Mouse (Mus musculus) T-helper 17 cell (primary cell): ENCODE data around the gene Tenm4.

Source experiments
- in situ Hi-C, 2 experiments: fragments of 300-600 bp; cut with MboI, MseI; formaldehyde crosslinking; loops; 1 replicate in 1 of 2; 2 replicates in 1 of 2; pipeline ENCODE4 v1.15.1; 2025; ENCODE audit warnings: high pct_unique_total_duplicates in 2 of 2

Tenm4 gene

DNA sequence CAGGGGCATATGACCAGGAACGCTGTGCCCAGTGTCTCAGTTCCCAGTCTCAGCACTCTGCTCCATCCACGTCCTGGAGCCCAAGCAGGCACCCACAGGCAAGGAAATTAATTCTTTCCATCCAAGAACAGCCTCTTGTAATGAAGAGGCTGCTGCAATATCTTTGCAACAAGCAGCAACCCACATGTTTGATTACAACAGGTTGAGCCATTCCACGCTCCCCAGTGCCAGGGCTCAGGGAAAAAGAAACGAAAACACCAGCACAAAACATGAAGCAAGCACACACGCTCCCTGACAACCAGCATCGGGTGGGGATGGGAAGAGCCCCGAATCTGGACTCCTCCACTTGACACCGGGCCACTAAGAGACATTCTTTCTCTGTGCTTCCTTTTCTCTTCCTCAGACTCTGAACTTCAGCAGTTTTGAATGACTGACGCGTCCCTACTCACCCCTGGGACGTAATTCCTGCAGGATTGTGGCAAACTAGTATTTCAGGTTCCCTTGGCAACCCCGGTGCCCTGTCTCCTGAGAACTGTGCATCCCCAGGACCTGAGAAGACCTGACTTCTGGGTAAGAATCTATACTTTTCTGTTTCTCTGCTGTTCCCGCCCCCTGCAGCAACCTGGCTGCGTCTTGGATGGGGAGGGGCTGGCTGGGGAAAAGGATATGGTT lies at the start of gene Tenm4:
Gene Tenm4 (plus strand): TSS at position 323 of the 672 bp plus-strand sequence.
- in situ Hi-C loops, result no loop called here

DNA sequence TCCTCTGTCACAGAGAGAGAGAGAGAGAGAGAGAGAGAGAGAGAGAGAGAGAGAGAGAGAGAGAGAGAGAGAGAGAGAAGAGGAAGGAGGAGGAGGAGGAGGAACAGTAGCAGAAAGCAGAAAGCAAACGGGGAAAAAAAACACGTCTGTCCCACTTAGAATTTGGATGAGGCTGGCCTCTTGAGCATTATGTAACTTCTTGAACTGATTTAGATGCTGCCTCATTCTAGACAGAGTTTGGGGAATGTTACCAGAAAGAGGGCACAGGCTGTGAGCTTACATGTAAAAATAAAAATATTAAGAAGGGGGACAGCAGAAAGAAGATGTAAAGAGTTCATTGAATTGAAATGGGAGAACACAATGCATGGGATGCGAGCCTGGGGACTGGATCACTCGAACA lies 40.3 kb upstream of the Tenm4 start:
- in situ Hi-C loops, result no loop called here

DNA sequence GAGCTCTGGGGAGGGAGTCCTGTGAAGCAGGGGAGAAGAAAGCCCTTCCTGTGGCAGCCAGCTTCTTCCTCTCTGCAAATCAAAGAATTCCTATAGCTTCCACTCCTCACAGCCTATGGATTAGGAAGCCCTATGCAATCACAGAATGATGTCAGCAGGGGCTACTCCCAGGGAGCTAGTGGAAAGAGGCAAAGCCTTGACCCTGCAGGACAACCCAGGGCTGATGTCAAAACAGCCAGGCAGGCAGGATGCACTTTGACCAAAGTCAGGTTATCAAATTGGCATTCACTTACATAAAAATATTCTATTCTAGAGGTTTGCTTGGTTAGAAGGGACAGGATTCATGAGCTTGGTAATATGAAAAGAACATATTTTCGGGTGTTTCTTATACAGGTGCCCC lies 39.9 kb upstream of the Tenm4 start:
- in situ Hi-C loops, result no loop called here

DNA sequence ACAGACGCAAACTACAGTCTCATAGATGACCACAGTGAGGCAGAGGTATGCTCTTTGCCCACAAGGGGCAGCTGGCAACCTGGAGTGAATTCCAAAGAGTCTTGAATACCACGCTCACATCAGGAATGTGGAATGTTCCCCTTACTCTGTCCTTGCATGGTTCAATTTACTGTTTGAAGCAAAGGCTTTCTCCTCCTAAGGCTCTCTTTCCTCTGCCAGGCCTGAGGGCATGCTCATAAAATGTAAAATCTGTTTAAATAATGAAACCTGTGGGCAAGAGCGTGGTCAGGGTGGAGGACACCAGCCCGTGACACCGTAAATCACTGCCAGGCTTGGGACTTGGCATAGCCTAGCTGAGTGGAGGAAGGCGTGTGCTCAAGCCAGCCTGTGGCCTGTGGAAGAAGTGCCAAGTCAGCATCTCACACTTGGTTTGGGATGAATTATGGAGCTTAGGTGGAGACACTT lies 34.5 kb upstream of the Tenm4 start:
- in situ Hi-C loops, result no loop called here

DNA sequence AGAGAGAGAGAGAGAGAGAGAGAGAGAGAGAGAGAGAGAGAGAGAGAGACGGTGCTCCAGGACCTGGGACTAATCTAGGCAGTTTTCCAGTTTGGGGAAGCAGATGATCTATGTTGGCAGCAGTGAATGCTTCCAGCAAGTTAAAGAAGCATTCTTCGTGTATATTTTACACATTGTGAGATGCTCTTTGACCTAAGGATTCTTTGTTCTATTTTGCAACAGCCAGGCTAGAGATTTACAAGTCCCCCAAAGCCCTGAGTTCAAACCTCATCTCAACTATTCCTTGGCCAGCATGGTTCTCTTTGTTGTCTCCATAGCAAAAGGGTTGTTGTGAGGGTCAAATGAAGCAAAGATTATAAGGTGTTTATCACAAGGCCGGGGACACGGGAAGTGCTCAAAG lies 29.2 kb upstream of the Tenm4 start:
- in situ Hi-C loops, result no loop called here

DNA sequence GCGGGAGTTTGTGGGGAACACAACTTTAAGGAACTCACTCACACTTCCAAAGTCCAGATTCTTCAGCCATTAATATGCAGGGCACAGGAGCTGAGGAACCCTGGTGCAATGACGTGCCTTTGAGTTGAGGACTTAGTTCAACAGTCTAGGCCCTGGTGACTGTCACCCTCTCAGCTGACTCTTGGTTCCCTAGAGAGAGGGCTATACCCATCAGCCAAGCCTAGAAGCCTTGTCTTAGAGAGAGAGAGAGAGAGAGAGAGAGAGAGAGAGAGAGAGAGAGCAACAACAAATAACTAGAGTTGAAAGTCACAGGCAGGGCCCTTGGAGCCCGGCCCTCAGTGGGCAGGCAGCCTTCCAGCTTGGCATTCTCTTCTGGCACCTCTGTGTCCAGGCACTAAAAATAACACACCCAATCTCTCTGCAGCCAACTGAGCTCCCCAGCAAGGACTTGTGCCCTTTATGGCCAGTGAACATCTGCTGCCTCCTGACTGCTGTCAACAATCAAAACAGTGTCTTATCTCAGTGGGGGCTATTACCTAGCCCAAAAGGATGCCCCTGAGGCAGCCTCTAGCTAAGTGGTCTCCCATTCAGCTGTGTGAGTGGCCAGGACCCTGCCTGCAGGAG lies 28.0 kb upstream of the Tenm4 start:
- in situ Hi-C loops, result no loop called here

DNA sequence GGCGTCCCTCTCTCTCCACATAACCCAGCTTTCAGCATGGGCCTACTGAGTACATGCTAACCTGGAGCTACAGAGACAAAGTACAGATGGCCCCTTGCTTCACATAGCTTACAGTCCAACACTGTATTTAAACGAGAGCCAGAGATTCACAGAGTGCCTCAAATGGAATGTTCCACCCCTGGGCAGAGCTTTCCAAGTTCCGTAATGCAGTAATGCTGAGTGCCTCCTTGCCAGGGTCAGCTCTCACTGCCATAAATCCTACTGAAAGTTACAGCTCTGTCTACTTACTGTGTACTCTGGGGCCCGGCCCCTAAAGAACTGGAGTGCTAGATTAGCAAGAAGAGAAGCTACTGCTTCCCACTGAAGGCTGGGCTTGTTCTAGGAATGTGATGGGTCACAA lies 23.6 kb upstream of the Tenm4 start:
- in situ Hi-C loops, result no loop called here

DNA sequence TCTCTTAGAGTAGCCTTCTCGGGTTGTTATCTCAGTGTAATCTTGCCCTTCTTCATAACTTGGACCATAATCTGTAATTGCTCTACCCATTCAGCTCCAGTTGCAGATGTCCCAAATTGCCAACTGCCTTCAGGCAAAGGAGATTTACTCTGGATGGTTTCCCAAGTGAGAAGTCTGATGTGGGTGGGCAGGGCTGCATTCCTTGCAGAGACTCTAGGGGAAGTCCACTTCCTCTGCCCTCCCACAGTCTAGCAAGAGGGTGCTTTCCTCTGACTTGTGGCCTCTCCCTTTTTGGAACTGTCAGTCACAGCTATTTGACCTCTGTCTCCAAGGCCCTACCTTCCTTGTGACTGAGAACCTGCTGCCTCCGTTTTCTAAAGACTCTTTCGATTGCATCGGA lies 22.9 kb upstream of the Tenm4 start:
- in situ Hi-C loops, result no loop called here

DNA sequence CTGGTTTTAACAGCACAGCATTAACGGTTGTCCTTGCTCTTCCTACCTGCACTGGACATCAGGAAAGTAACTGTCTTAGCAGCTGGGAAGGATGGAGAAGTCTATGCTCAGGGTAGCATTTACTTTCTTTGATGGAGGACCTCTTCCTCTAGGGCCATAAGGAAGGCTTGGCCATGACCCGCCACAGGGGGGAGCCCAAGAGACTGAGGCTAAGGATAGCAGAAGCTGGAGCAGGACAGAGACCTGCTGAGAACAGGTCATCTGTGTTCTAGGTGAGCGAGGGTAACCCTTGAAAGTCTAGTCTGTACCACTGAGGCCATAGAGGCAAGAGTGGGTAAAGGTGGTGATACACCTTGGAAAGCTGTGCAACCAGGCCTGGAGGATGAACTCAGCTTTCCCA lies 19.8 kb upstream of the Tenm4 start:
- in situ Hi-C loops, result no loop called here

DNA sequence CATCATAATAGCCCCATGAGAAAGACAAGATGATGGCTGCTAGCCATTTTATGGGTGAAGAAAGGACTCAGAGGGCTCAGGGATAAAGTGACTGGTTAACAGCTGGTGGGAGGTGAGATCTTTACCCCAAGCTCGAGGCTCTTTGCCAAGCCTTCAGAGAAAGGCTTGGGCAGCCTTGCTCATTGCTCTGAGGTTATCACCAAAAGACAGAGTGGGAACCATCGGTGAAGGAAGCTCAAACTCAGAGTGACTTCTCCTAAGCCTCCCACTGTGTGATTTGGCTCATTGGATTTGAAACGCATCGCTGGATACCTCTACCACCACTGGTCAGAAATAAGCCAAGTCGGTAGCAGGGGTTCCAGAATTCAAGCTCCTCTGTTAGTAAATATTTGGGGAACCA lies 19.1 kb upstream of the Tenm4 start:
- in situ Hi-C loops, result no loop called here

DNA sequence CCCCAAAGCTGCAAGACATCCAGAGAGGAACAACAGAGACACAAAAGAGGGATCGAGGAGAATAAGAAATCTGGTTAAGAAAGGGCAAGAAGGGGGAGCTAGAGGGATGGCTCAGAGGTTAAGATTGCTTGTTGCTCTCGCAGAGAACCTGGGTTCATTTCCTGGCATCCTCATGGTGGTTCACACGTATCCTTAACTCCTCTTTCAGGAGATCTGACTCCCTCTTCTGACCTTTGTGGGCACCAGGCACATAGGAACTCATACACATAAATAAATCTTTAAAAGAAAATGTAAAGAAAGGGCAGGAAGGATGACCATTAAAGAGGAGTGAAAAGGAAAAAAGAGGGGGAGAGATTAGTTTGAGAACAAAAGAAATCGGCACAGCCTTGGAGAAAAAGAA lies 18.6 kb upstream of the Tenm4 start:
- in situ Hi-C loops, result no loop called here

DNA sequence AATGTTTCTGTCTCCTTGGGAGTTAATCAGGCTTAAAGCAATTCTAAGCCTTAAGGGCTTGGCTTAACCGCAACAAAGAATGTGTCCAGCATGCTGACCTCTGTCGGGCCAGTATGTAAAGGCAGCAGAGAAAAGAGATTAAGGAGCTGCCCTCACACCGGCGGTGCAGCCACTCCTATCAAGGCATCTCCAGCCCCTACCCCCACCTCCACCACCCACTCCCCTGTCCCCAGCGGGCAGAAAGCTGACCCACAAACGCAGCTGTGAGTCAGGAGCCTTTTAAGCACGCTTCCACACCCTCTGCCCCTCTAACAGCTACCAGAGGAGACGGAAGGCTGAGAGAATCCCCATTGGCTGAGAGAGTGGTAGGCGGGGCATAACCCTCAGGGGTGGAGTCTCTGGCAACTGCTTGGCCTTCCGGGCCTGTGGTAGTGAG lies 18.1 kb upstream of the Tenm4 start:
- in situ Hi-C loops, result no loop called here

DNA sequence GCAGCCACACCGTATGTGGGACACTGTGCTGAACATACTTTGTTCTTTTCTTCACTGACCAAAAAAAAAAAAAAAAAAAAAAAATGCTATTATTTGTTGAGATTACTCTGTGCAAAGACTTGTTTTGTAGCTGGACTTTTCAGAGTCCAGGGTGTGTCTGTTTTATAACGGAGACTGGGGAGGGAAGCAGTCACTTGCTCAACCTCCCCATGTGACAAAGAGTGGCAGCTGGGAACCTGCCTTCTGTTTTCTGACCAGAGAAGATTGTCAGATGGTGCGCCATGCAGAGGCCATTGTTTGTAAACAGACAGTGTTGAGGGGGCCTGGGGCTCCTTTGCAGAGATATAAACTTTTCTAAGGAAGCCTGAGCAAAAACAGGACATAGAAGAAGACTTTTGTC lies 17.0 kb upstream of the Tenm4 start:
- in situ Hi-C loops, result no loop called here

DNA sequence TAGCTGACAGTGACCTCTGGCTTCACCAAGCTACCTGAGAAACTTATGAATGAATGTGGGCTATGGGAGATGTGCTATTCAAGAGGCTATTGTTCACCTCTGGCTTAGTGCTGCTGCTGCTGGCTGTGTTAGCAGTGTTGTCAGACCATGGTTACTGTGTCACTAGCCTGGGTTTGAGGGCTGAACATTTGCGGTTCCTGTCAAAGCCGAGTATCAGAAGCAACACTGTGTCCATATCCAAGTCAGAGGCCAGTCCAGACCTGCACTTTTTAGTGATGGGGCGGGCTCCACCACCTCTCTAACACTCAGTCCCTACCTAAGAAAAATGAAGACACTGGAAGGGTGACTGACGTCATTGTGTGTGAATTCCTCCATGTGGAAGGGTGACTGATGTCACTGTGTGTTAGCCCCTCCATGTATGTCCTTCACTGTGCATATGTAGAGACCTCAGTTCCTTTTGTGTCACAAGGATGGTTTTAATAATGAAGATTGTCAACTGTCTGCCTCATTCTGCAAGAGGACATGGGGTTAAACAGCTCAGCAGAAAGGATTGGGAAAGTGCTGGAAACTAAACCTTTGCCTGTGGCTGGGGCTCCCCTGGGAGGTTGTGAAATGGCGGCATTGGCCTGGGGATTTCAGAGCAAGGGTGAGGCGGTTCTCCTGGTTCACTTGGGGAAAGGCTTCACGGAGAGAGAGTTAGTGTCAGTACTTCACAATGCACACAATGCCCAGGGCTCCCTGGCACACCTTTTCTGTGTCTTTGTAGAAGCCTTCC lies 14.4 kb upstream of the Tenm4 start:
- in situ Hi-C loops, result no loop called here

DNA sequence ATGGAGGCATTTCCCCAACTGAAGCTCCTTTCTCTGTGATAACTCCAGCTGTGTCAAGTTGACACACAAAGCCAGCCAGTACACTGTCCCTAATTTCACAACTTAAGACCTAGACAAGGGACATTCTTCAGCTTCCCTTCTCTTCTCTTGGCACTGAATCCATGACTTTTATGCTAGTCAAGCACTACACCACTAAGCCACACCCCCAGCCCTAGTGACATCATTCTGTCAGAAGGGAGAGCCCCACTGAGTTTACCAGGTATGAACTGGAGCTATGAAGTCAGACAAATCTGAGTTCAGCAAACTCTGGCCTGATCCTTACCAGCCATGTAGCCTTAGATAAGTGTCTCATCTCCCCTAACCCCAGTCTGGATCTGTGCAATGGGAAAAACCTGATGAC lies 6.9 kb upstream of the Tenm4 start:
- in situ Hi-C loops, result no loop called here

DNA sequence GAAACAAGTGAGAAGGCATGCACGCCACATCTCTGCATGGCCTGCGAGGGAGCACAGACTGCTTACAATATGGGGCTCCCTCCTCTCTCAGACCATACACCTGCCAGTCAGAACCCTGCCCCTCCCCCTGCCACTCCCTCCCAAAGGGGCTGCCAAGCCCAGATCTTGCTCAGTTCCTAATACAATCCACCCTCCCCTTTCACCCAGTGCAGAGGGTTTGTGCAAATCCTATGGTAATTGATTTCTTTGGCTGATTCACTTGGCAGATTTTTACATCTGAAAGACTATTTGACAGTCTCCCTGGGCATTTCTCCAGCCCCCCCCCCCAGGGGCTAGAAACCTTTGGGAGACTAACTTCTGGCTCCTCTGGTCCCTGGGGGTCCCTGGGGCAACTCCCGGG lies 2.1 kb upstream of the Tenm4 start:
- in situ Hi-C loops, result no loop called here

DNA sequence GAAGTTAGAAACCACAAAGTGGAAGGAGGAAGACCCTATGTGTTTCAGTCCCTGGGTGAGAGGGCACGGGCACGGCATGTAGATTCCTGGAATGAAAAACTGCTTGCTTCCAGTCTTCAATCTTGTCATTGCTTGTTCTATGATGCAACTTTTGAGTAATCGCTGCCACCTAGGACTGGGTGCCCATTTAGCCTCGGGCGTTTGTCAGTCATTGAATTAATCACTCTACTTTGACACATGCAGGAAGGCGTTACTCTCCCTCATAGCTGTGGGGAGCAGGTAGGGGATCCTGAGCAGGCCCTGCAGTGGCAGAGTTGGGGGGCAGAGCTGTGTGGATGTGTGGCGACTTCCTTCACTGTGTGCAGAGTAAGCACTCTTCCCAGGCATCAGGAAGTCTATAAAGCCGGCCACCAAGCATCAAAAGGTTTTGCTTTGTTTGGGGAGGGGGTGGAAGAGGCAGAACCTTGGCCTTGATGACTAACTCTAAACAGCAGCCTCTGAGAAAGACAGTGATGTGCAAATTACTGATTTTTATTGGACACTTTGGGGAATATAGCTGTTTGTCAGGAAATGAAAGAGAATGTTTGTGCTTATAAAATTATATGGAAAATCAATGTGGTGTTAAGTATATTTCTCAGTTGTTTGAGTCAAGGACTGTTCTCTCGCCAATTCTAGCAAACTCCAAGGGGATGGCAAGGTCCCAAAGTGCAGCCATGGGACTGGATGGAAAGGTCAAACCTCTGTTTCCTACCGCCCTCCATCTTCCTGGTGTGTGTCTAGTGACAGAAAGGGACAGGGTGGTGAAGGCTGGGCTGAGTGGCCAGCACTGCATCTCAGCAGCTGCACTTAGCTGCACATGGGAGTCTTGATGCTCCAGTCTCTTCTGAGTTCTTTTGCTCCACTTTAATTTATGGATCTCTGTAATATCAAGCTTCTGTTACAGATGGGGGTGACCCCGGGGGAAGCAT lies 834 bp downstream of the Tenm4 start:
- in situ Hi-C loops, result no loop called here

DNA sequence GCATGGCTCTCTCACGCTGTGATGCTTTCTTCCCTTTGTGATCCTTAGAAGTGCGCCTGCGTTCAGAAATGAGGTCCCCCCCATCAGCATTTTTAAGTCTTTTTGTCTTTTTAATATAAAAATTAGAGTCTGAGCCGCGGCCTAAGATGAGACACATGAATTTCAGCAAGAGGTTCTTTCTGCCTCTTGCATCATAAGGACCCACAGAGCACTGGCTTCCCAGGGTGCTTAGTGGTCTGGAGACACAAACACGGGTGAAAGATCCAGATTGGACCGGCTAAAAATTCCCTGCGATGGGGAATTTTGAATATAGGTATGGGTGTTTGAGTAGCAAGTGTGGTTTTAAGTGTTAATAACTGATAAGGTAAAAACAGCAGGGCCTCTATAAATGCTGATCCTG lies 5.7 kb downstream of the Tenm4 start:
- in situ Hi-C loops, result no loop called here

DNA sequence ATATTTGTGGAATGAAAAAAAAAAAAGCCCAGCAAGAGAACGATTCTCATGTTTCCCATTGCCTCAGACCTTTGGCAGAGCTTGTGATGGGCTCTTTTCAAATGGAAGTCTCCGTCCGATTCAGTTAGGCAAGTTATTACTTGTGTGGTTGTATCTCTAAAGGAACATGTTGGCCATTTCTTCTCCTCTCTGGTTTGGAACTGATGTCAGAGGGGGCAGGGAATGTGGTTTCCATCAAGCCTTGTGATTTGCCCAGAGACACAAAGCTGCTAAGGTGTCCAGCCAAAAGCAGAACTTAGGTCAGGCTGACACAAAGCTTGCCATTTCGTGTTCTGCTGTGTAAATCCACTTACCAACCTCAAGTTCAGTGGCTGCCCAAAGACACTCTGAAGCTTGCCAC lies 10.7 kb downstream of the Tenm4 start:
- in situ Hi-C loops, result no loop called here

DNA sequence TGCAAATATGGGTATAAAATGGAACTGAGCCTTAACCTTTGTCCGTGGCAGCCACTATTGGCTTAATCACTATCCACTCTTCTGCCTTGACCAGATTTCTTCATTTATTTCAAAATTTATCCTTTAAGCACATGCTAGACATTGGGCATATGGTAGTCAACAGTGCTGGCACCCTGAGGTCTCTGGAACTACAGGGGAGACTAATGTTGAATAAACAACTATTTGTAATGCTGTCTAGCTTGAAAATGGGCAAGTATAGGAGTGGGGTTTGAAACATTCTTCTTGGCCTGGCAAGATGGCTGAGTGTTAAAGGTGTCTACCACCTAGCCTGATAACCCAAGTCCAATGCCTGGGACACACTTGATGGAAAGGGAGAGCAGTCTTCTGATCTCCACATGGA lies 12.1 kb downstream of the Tenm4 start:
- in situ Hi-C loops, result no loop called here

DNA sequence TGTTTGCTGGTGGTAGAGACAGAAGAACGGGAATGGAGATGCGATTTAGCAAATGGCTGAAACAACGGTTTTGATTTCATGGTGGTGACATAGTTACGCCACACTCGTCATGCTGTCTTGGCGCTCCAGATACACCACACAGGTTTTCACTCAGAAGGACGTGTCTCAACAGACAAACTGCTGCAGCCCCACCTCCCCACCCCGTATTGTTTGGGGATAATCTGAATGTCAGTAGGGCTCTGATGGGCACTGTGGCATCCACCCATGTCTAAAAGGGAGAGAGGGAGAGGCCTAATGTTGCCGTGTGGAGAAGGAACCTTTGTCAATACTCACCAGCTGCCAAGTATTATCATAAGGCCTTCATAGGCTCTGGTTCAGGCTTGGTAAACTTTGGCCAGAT lies 14.4 kb downstream of the Tenm4 start:
- in situ Hi-C loops, result no loop called here
